Mouse (Mus musculus) Patski (cell line): Measurements from ENCODE around the gene Evc. TPM values are rescaled to one million over a fixed set of nuclear protein-coding genes. Genes with fewer than 3 reads are reported as not detected.

Experiments
- ATAC-seq: fragments of 100-300 bp; one replicate; pipeline ENCODE4 v1.8.0; 2021
- CTCF ChIA-PET: fragments of 350-600 bp; sonication (Branson Sonifier 250); formaldehyde crosslinking; loops from one replicate; lab custom pipeline; 2022; ENCODE audit warnings: inconsistent platforms; lab: Charles Lee
- POLR2A ChIA-PET: fragments of 350-600 bp; sonication (Branson Sonifier 250); formaldehyde crosslinking; loops from one replicate; lab custom pipeline; 2022; ENCODE audit warnings: antibody characterized with exemption, inconsistent platforms; lab: Charles Lee
- DNase-seq: peaks from one replicate; pipeline ENCODE4 v3.0.0-alpha.2; 2011; ENCODE audit warnings: low read depth, low spot score
- H3K27me3 ChIP-seq: fragments of 371-371 bp; one replicate; pipeline ENCODE4 v1.5.1; 2021
- CTCF ChIP-seq: fragments of 100-300 bp; IDR thresholded peaks from one replicate; pipeline ENCODE4 v1.5.1; 2021
- in situ Hi-C: fragments of 300-500 bp; cut with MboI; formaldehyde crosslinking; loops from 3 replicates; pipeline ENCODE4 v1.11.1; 2018; ENCODE audit warnings: low pct_unique_long_range_greater_than_20kb, mixed read lengths
- polyA plus RNA-seq: library from polyadenylated mRNA; unstranded; gene quantifications from one replicate; pipeline ENCODE4 v1.2.3, GENCODE M21; 2021

Evc gene
- polyA plus RNA-seq, 1 experiment from 2014 or later = 146 TPM

GRCm38 (mm10) chr5:37320174-37320573 lies 16.5 kb downstream of the Evc start:
- in situ Hi-C loops = no loop called here
- DNase-seq (no peak), ATAC-seq (no peak)
- POLR2A ChIA-PET = no interaction called here
- no peaks in the 10 kb centered on the region for H3K27me3 ChIP-seq
- CTCF ChIA-PET = interaction anchor here (1.4 kb wide), 1 partner anchor 34 kb away, joined by 3 read pairs; no protein-coding TSS in a partner anchor
- no peak for TF ChIP-seq CTCF

GRCm38 (mm10) chr5:37318715-37319114 lies 18.0 kb downstream of the Evc start:
- no peak for TF ChIP-seq CTCF
- H3K27me3 ChIP-seq = no peaks in the 10 kb centered on the region
- ChIA-PET POLR2A (interaction anchor here (2.4 kb wide), 1 partner anchor 9 kb away, joined by 6 read pairs; no protein-coding TSS in a partner anchor), CTCF (interaction anchor here (1.1 to 2.2 kb wide), 2 partner anchors 12 to 20 kb away, joined by 3 to 7 read pairs; no protein-coding TSS in a partner anchor)
- ATAC-seq = no peak
- no peak for DNase-seq
- in situ Hi-C loops = no loop called here

GRCm38 (mm10) chr5:37312980-37313722 lies 23.5 kb downstream of the Evc start:
- in situ Hi-C loops = no loop called here
- POLR2A ChIA-PET = no interaction called here
- DNase-seq (no peak), ATAC-seq (no peak)
- H3K27me3 ChIP-seq = no peaks in the 10 kb centered on the region
- no peak for TF ChIP-seq CTCF
- CTCF ChIA-PET = no interaction called here

- no peak for ATAC-seq
- no peak for DNase-seq
- ChIA-PET POLR2A (interaction anchor here (3.2 kb wide), 1 partner anchor 28 kb away, joined by 21 read pairs; the partner anchor contains the start of genes Evc and Evc2), CTCF (interaction anchor here (1.3 kb wide), 1 partner anchor 33 kb away, joined by 5 read pairs; no protein-coding TSS in a partner anchor)
- in situ Hi-C loops = no loop called here
- no peaks in the 10 kb centered on the region for H3K27me3 ChIP-seq
- TF ChIP-seq CTCF = no peak
These were observed 26.7 kb downstream of the Evc start for GRCm38 (mm10) chr5:37310026-37310425.

GRCm38 (mm10) chr5:37298370-37298769 lies 38.3 kb downstream of the Evc start:
- H3K27me3 ChIP-seq = no peaks in the 10 kb centered on the region
- CTCF ChIA-PET = interaction anchor here (1.0 to 3.9 kb wide), 5 partner anchors 10 to 71 kb away, joined by 3 to 30 read pairs (median 7); no protein-coding TSS in a partner anchor
- DNase-seq (no peak), ATAC-seq (peak; percentile 36)
- peak; percentile 92 for TF ChIP-seq CTCF
- POLR2A ChIA-PET = interaction anchor here (0.6 kb wide), 2 partner anchors 31 to 45 kb away, joined by 3 read pairs; no protein-coding TSS in a partner anchor
- in situ Hi-C loops = loop anchor here (5.0 kb wide), 2 partner anchors 54 to 419 kb away; partner anchors contain the start of gene Stk32b

- no peaks in the 10 kb centered on the region for H3K27me3 ChIP-seq
- in situ Hi-C loops = loop anchor here (5.0 kb wide), 2 partner anchors 56 to 421 kb away; partner anchors contain the start of gene Stk32b
- POLR2A ChIA-PET = no interaction called here
- no peak for ATAC-seq
- TF ChIP-seq CTCF = no peak
- DNase-seq = no peak
- CTCF ChIA-PET = interaction anchor here (3.9 kb wide), 1 partner anchor 58 kb away, joined by 30 read pairs; no protein-coding TSS in a partner anchor
These were observed 40.0 kb downstream of the Evc start for GRCm38 (mm10) chr5:37296717-37297116.

- POLR2A ChIA-PET = no interaction called here
- DNase-seq = no peak
- TF ChIP-seq CTCF = peak; percentile 70
- no peaks in the 10 kb centered on the region for H3K27me3 ChIP-seq
- no peak for ATAC-seq
- in situ Hi-C loops = no loop called here
- CTCF ChIA-PET = no interaction called here
These were observed 45.7 kb downstream of the Evc start for GRCm38 (mm10) chr5:37290983-37291382.

- ATAC-seq (peak; percentile 60), DNase-seq (no peak)
- H3K27me3 ChIP-seq = no peaks in the 10 kb centered on the region
- in situ Hi-C loops = no loop called here
- ChIA-PET CTCF (interaction anchor here (0.8 to 2.8 kb wide), 20 partner anchors 9 to 455 kb away, joined by 3 to 25 read pairs (median 4); partner anchors contain the start of genes Cytl1, Evc and Evc2), POLR2A (no interaction called here)
- TF ChIP-seq CTCF = peak; percentile 94
These were observed 47.5 kb downstream of the Evc start for GRCm38 (mm10) chr5:37289236-37289635.

- ChIA-PET CTCF (interaction anchor here (0.8 to 2.8 kb wide), 11 partner anchors 8 to 455 kb away, joined by 3 to 25 read pairs (median 5); partner anchors contain the start of genes Evc and Evc2), POLR2A (no interaction called here)
- DNase-seq = no peak
- no peak for ATAC-seq
- in situ Hi-C loops = no loop called here
- peak; percentile 87 for TF ChIP-seq CTCF
- H3K27me3 ChIP-seq = no peaks in the 10 kb centered on the region
These were observed 48.3 kb downstream of the Evc start for GRCm38 (mm10) chr5:37288374-37288773.

GRCm38 (mm10) chr5:37281021-37281420 lies 55.7 kb downstream of the Evc start:
- DNase-seq (no peak), ATAC-seq (no peak)
- CTCF ChIA-PET = no interaction called here
- in situ Hi-C loops = no loop called here
- POLR2A ChIA-PET = no interaction called here
- no peak for TF ChIP-seq CTCF
- H3K27me3 ChIP-seq = no peaks in the 10 kb centered on the region

GRCm38 (mm10) chr5:37263816-37264215 lies 72.9 kb downstream of the Evc start:
- H3K27me3 ChIP-seq = no peaks in the 10 kb centered on the region
- ATAC-seq (peak; percentile 24), DNase-seq (peak; percentile 17)
- CTCF ChIA-PET = no interaction called here
- TF ChIP-seq CTCF = no peak
- POLR2A ChIA-PET = no interaction called here
- in situ Hi-C loops = no loop called here
